Mouse (Mus musculus): Measurements from ENCODE around the gene Pmm1.
A peak's percentile ranks its signal among the peaks of the same experiment; 100 is the strongest.

DNA sequence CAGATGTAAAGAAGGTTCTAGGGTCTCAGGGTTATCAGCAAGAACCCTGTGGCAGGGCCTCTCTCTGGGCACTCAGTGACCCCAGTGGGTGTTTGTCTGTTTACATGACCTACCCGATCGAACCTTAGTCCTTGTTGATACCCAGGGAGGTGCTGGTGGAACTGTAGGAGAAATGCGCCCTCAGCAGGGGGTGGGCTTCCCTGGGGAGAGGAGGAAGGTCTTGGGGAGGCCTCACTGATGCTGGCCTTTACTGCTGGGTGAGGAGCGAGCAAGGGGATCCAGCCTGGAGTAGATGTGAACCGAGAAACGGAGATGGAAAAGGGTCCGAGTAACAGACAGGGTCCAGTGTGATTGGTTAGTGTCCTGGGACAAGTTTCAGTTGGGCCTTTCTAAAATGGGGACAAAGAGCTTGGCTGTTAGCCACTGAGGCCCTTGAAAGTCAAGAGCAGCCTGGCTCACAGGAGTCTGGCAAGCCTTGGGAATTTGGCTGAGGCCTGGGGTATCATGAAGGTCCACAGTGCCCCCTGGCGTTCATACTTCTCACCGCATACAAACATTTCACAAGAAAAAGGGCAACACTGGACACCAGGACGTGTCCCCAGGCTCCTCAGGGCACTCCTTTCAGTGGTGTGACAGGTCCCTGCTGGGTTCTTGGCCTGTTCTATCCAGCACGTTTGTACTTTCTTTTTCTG, 28.8 kb upstream of the Pmm1 start:
- TF ChIP-seq CTCF (IDR thresholded peaks at IDR 0.05; ENCODE audit: insufficient read depth, low read length) (peak; percentile 79), POLR2A (IDR thresholded peaks at IDR 0.05; ENCODE audit: borderline replicate concordance, extremely low read depth, low read depth, low read length) (no peak)

Data from lung, adult 2 months (tissue).